Mouse (Mus musculus) embryonic fibroblast, embryonic 13.5 days (primary cell): Measurements from ENCODE around the gene Stt3b. TPM values are rescaled to one million over a fixed set of nuclear protein-coding genes. Genes with fewer than 3 reads are reported as not detected.
"Not testable (repeated sequence)": the region's sequence is repeated elsewhere in the genome, so short reads cannot be mapped to it uniquely, and the experiment has no call there.

ENCODE experiments used
- H3K27ac ChIP-seq: 2 replicates; pipeline ENCODE4 v1.5.1; 2012; ENCODE audit warnings: low read length, control low read depth, inconsistent platforms; ENCODE audit not compliant: insufficient read depth
- H3K4me1 ChIP-seq: 2 replicates; pipeline ENCODE4 v1.6.1; 2011; ENCODE audit warnings: low read length; ENCODE audit not compliant: control insufficient read depth, insufficient read depth
- H3K4me3 ChIP-seq: 2 replicates; pipeline ENCODE4 v1.5.1; 2011; ENCODE audit warnings: mild to moderate bottlenecking, control low read depth, low read length; ENCODE audit not compliant: insufficient read depth
- CTCF ChIP-seq: IDR thresholded peaks from 2 replicates; pipeline ENCODE4 v1.5.1; 2011; ENCODE audit warnings: mild to moderate bottlenecking, control low read depth, low read length, moderate library complexity, borderline replicate concordance; ENCODE audit not compliant: insufficient read depth
- POLR2A ChIP-seq: IDR thresholded peaks from 2 replicates; pipeline ENCODE4 v1.6.1; 2011; ENCODE audit warnings: low read depth, mild to moderate bottlenecking, control low read depth, low read length, moderate library complexity
- polyA plus RNA-seq: library from polyadenylated mRNA; stranded (reverse); fragments of >200 nt; gene quantifications from 2 replicates; pipeline ENCODE4 v1.2.4, GENCODE M21; 2011; ENCODE audit warnings: low read depth; ENCODE audit not compliant: missing spikeins, insufficient read length

Gene Stt3b
- polyA plus RNA-seq, 1 experiment, result 136 TPM

DNA sequence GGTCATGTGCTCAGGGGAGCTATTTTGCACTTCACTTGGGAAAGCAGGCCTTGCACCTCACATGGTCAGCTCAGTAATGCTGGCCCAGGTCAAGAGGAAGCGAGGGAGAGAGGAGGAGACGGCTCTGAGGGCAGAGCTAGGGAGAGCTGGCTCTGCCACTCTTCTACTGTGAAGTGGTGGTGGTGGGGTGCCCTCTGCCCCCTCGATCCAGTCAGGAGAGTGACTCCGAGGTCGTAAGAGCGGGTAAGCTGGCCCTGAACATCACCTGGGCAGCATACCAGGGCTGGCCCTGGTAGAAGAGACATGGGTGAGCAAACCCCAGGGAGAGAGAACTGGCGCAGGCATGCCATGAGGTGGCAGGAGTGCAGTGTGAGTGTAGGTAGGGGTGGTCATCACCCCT is 8.6 kb downstream of the Stt3b start:
- Histone ChIP-seq H3K27ac (no peak overlapping the region), H3K4me1 (no peaks in the 10 kb centered on the region), H3K4me3 (no peak overlapping the region)
- no peak for TF ChIP-seq CTCF
- TF ChIP-seq POLR2A, result no peak

- TF ChIP-seq CTCF (no peak), POLR2A (no peak)
- no peak overlapping the region for H3K4me3 ChIP-seq
- H3K27ac ChIP-seq, result no peak overlapping the region
- H3K4me1 ChIP-seq, result no peaks in the 10 kb centered on the region
These were observed 9.1 kb downstream of the Stt3b start for GRCm38 (mm10) chr9:115301002-115301579.

DNA sequence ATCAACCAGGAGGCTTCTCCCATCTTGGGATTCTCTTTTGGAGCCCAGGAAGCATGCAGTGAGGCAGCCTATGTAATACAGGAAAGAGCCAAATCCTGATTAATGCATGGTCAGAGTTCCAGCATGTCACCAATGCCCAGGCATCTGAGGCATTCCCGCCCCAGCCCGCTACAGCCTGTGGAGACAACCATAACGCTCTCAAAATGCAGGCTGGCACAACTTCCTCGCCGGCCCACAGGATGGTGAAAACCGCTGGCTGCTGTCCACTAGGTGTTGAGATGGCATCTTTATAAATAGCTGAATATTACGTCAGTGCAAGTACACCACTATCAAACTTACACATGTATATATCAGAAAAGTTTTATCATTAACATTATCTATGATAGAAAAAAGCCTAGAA is 13.5 kb downstream of the Stt3b start:
- TF ChIP-seq CTCF, result no peak
- no peak for TF ChIP-seq POLR2A
- Histone ChIP-seq H3K4me1 (no peaks in the 10 kb centered on the region; the same call in 1 of the 2 replicates), H3K27ac (no peak overlapping the region), H3K4me3 (no peak overlapping the region)

DNA sequence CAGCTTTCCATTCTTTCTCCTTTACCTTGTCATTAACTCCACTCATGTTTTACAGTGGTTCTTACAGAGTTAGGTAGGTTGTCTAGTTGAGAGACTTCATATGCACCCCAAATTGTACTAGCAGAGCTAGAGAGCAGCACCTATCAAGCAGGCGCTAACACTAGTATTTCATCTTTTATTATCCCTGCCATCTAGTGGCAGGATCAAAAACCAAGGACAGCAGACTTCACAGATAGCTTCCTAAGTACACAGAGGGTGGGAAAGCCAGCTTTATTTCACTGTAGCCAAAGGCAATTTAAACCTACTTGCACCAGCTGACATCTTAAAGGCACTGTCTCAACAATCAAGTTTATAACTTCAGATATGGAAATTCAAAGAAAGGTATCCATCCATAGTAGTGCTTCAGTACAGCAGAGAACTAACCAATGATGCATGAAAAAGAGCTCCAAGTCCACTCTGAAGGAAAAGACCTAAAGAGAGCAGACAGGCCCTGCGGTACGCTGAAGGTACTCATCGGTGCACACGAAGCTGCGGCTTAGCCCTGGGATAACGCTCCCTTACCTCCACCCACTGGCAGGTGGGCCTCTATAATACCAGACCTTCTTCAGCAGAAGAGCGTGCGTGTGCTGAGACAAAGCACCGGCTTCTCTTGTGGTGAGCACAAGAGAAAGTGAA is 16.2 kb downstream of the Stt3b start:
- Histone ChIP-seq H3K4me1 (no peaks in the 10 kb centered on the region; the same call in 1 of the 2 replicates), H3K4me3 (no peak overlapping the region), H3K27ac (no peak overlapping the region)
- TF ChIP-seq POLR2A (no peak), CTCF (no peak)

GRCm38 (mm10) chr9:115287774-115288434 is 22.3 kb downstream of the Stt3b start:
- TF ChIP-seq CTCF (no peak), POLR2A (no peak)
- no peak overlapping the region for H3K4me3 ChIP-seq

GRCm38 (mm10) chr9:115284385-115284784 is 25.8 kb downstream of the Stt3b start:
- H3K4me1 ChIP-seq, result no peaks in the 10 kb centered on the region
- no peak for TF ChIP-seq CTCF
- no peak for TF ChIP-seq POLR2A
- H3K27ac ChIP-seq, result no peak overlapping the region
- H3K4me3 ChIP-seq, result no peak overlapping the region

More at GRCm38 (mm10) chr9:115287774-115288434, 22.3 kb downstream of the Stt3b start:
- Histone ChIP-seq H3K27ac (no peak overlapping the region), H3K4me1 (no peaks in the 10 kb centered on the region)

GRCm38 (mm10) chr9:115283403-115283802 is 26.8 kb downstream of the Stt3b start:
- TF ChIP-seq CTCF (no peak), POLR2A (no peak)
- Histone ChIP-seq H3K4me3 (no peak overlapping the region), H3K27ac (no peak overlapping the region), H3K4me1 (no peaks in the 10 kb centered on the region)

DNA sequence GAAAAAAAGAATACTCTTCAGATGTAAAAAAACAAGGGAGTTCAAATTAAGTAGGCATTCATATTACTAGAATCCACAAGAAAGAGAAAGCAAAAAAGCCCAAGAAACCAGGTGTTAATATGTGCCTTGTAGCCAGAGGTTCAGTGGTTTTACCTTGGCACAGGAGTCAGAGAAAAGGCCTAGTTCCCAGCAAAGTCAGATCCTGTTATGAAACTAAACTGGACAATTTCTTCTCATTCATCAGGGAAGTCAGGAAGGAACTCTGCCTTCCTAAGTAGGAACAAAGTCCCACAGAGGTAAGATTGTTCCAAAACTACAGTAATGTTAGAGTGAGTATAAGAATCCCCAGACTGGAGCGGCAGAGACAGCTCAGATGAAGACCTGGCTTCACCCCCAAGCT is 31.6 kb downstream of the Stt3b start:
- Histone ChIP-seq H3K4me3 (no peak overlapping the region), H3K4me1 (no peaks in the 10 kb centered on the region), H3K27ac (no peak overlapping the region)
- no peak for TF ChIP-seq POLR2A
- no peak for TF ChIP-seq CTCF

DNA sequence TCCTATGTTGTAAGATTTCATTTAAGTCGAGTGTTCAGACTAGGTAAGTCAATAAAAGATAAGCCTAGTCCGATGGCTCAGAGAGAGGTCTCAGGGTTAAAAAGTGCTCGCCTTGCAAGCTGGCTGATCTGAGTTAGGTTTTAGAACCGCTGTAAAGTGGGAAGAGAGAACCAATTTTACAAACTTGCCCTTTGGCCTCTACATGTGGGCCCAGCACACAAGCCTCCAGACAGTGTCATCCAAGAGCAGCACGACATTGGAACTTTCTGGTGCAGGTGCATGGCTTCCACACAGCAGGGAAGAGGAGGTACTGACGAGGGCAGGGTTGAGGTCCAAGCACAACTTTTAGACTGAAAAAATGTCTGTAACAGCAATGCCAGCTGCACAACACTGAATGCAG is 35.4 kb downstream of the Stt3b start:
- H3K4me3 ChIP-seq, result no peak overlapping the region
- H3K27ac ChIP-seq, result no peak overlapping the region
- TF ChIP-seq CTCF (no peak), POLR2A (no peak)
- H3K4me1 ChIP-seq, result no peaks in the 10 kb centered on the region

- Histone ChIP-seq H3K4me3 (no peak overlapping the region), H3K4me1 (no peaks in the 10 kb centered on the region), H3K27ac (no peak overlapping the region)
- TF ChIP-seq CTCF (no peak), POLR2A (no peak)
These were observed 37.0 kb downstream of the Stt3b start for GRCm38 (mm10) chr9:115273095-115273649.

DNA sequence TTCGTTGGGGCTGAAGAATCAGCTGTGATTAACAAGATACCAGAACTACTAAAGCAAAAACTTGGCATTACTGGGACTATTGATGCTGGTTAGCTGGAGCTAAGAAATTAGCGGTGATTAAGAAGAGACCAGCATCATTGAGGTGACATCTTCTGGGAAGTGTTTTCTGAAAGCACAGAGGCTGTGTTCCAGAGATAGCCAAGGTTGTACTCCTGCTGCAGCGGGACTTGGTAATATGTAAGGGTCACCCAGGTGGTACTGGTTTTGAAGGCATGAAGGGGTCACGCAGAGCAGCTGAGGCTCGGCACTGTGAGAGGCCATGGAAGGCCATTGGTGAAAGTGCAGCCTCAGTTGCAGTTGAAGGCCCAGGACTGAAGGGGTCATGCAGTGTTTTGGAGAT is 37.8 kb downstream of the Stt3b start:
- H3K27ac ChIP-seq, H3K4me1 ChIP-seq, H3K4me3 ChIP-seq: not testable (repeated sequence)
